In the genomic region with DNA sequence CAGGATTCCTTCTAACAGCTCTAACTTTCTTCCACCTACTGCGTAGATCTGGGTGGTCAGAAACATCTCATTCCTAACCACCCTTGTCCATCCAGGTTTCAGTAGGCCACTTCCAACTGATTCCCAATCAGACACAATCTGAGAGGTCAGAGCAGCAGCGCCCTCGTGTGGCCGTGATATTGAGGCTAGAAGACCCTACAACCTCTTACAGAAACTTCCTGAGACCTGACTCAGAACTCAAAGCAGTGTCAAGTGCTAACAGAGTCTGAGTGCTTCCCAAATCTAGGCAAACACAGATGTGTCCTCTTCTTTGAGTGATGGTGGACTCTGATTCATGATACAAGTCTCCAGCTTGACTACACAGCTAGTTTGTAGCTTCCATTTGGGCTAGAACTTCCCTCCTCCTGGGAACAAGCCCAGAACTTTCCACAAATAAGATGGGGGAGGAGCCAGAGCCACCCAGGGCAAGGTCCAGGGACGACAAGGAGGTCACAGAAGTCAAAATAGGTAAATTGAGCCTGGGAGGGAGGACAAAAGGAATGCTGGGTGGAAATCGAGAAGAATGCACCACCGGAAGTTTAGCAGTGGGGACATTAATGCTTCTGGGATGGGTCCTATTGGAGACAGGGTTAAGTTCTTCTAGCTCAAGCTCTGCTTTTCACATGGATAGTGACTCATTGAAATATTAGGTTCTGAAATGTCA, we compare ENCODE assay signal across 1 mouse cellular context.
TF ChIP-seq lines count a peak whose summit lies in the region.

No protein-coding gene starts in this region.

TF ChIP-seq in MEL, 35 proteins besides CTCF, POLR2A, EP300 and RAD21 (continued from another document):
- no peak for TF ChIP-seq NRF1 (IDR thresholded peaks at IDR 0.05; ENCODE audit: insufficient read depth, low read depth, low read length, poor library complexity, severe bottlenecking)
- TF ChIP-seq MYB (IDR thresholded peaks at IDR 0.05; ENCODE audit: low read depth, low read length) = no peak
- no peak for TF ChIP-seq MYC (IDR thresholded peaks at IDR 0.05; ENCODE audit: low read depth, low read length)
- no peak for TF ChIP-seq MAZ (IDR thresholded peaks at IDR 0.05; ENCODE audit: low read depth, low read length)
- TF ChIP-seq POLR2AphosphoS2 (IDR thresholded peaks at IDR 0.05; ENCODE audit: low read length) = no peak
- TF ChIP-seq UBTF (IDR thresholded peaks at IDR 0.05; ENCODE audit: borderline replicate concordance, insufficient read depth, low read depth, low read length) = no peak
- no peak for TF ChIP-seq GABPA (IDR thresholded peaks at IDR 0.05; ENCODE audit: low read depth, low read length)
- TF ChIP-seq SMC3 (IDR thresholded peaks at IDR 0.05; ENCODE audit: low read depth, low read length) = peak; percentile 81
